Mouse (Mus musculus) heart, embryonic 12.5 days (tissue): Measurements from ENCODE around the gene Txnrd1. TPM values are rescaled to one million over a fixed set of nuclear protein-coding genes. Genes with fewer than 3 reads are reported as not detected.
A peak's percentile ranks its signal among the peaks of the same experiment; 100 is the strongest.

ENCODE experiments used
- ATAC-seq: fragments of 200-750 bp; cut with Nextera tagmentation; 2 replicates; pipeline ENCODE4 v1.8.0; 2017; ENCODE audit warnings: moderate TSS enrichment, moderate library complexity; ENCODE audit not compliant: insufficient number of reproducible peaks, low FRiP score
- H3K27ac ChIP-seq: fragments of 300-500 bp; sonication (generic); 2 replicates; pipeline ENCODE4 v1.5.1; 2016; ENCODE audit warnings: mild to moderate bottlenecking, moderate library complexity; ENCODE audit not compliant: poor library complexity, severe bottlenecking
- H3K27me3 ChIP-seq: fragments of 300-500 bp; sonication (generic); replicated peaks from 2 replicates; pipeline ENCODE4 v1.6.1; 2016; ENCODE audit warnings: mild to moderate bottlenecking, moderate library complexity
- H3K36me3 ChIP-seq: fragments of 300-500 bp; sonication (generic); 2 replicates; pipeline ENCODE4 v1.6.1; 2016; ENCODE audit warnings: mild to moderate bottlenecking, moderate library complexity
- H3K4me1 ChIP-seq: fragments of 300-500 bp; sonication (generic); replicated peaks from 2 replicates; pipeline ENCODE4 v1.6.1; 2016; ENCODE audit warnings: mild to moderate bottlenecking
- H3K4me2 ChIP-seq: fragments of 300-500 bp; sonication (generic); 2 replicates; pipeline ENCODE4 v1.6.1; 2016; ENCODE audit warnings: mild to moderate bottlenecking, moderate library complexity
- H3K4me3 ChIP-seq: fragments of 300-500 bp; sonication (generic); 2 replicates; pipeline ENCODE4 v1.5.1; 2016; ENCODE audit warnings: mild to moderate bottlenecking
- H3K9ac ChIP-seq: fragments of 300-500 bp; sonication (generic); 2 replicates; pipeline ENCODE4 v1.6.1; 2016; ENCODE audit warnings: mild to moderate bottlenecking, moderate library complexity
- H3K9me3 ChIP-seq: fragments of 300-500 bp; sonication (generic); replicated peaks from 2 replicates; pipeline ENCODE4 v1.6.1; 2016; ENCODE audit warnings: mild to moderate bottlenecking, moderate library complexity
- WGBS: fragments of 180-500 bp; shearing (Covaris S2); methylation state at CpG from one replicate; pipeline ENCODE4 v1.1.7; 2016; 5-methylcytosine and 5-hydroxymethylcytosine counted together
- polyA plus RNA-seq: library from polyadenylated mRNA; unstranded; fragments of >200 nt; fragmentation: Nextera tagmentation; extraction: Ambion mirVana; gene quantifications from 2 replicates; pipeline ENCODE4 v1.2.1, GENCODE M21; 2016

The Txnrd1 gene
- polyA plus RNA-seq, 1 experiment from 2014 or later: 90.9 TPM

- no peak within 1 kb of the TSS for H3K27ac ChIP-seq
- H3K36me3 ChIP-seq: peaks cover 59% of the 10 kb centered on the region
- H3K4me3 ChIP-seq: no peak within 1 kb of the TSS
- whole genome bisulfite sequencing: 73% methylated on average over 9 of the region's 9 CpGs
- no peak for ATAC-seq
- no peak within 1 kb of the TSS for H3K4me2 ChIP-seq
- no peaks in the 10 kb centered on the region for H3K27me3 ChIP-seq
- H3K9me3 ChIP-seq: no peaks in the 10 kb centered on the region
- no peak within 1 kb of the TSS for H3K9ac ChIP-seq
- H3K4me1 ChIP-seq: peaks cover 39% of the 10 kb centered on the region
Observed at GRCm38 (mm10) chr10:82866356-82866755, 32.6 kb downstream of the Txnrd1 start, which contains the start of gene Eid3. Eid3 (plus strand) TSS chr10:82866626.

DNA sequence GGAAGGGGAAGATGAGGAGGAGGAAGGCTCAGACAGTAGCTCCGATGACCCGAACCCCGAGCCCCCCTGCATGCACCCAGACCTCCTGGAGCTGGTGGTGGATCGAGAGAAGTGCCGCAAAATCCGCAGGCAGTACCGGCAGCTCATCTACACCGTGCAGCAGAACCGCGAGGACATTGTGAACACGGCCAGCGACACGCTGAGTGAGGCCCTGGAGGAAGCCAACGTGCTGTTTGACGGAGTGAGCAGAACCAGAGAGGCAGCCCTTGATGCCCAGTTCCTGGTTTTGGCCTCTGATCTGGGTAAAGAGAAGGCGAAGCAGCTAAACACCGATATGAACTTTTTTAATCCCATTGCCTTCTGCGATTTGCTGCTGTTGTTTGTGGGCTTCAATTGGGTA is 33.1 kb downstream of the Txnrd1 start:
- H3K9ac ChIP-seq: no peak overlapping the region
- no peaks in the 10 kb centered on the region for H3K27me3 ChIP-seq
- no peak overlapping the region for H3K27ac ChIP-seq
- peaks cover 38% of the 10 kb centered on the region for H3K4me1 ChIP-seq
- no peak overlapping the region for H3K4me3 ChIP-seq
- no peaks in the 10 kb centered on the region for H3K9me3 ChIP-seq
- H3K36me3 ChIP-seq: peaks cover 59% of the 10 kb centered on the region
- WGBS: 91% methylated on average over 18 of the region's 18 CpGs
- no peak for ATAC-seq
- no peak overlapping the region for H3K4me2 ChIP-seq

DNA sequence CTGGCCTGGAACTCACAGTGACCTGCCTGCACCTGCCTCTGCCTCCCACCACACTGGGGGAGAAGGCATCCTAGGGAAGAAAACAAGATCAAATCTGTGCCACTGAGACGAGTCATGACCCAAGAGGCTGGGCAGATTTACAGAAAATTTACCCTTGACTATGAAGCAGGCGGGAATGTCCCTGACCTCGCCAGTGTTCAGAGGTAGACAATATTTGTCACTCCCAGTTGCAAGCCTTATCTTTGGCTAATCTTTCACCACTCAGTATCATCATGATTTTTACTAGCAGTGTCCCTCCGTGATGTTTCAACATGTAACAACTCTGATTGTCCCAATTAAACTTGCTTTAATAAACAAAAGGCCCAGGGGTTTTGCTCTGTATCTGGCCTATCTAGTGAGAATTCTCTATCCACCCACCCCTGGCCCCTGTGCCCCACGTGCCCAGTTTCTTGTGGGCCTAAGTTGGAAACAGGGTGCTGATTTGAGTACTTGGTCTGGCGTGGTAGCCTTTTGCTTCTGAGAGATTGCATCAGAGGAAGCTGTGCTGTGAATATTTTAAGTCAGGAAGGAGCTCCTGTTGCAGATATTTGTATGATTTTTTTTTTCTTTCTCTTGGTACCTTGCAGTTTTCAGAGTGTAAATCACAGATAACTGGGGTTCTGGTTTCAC is 34.8 kb downstream of the Txnrd1 start:
- Histone ChIP-seq H3K27me3 (no peaks in the 10 kb centered on the region), H3K4me1 (peaks cover 37% of the 10 kb centered on the region), H3K9ac (no peak overlapping the region), H3K36me3 (peaks cover 54% of the 10 kb centered on the region), H3K4me3 (no peak overlapping the region), H3K4me2 (no peak overlapping the region), H3K27ac (no peak overlapping the region), H3K9me3 (no peaks in the 10 kb centered on the region)
- no peak for ATAC-seq
- WGBS: 78% methylated on average over 6 of the region's 6 CpGs

DNA sequence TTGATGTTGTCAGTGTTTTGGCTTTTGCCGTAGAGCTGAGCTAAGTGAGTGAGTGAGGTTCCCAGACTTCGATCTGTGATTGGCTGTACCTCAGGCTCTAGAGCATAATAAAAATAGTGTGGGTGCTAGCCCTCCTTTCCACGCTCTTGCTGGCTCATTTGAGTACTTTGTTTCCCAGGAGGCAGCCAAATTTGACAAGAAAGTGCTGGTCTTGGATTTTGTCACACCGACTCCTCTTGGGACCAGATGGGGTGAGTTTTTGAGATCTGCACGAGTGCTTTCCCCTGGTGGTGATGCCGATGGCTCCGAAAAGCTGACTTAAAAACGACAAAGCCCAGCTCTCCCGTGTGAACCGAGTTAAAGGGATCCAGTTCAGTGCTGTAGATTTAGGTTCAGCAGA is 41.7 kb downstream of the Txnrd1 start:
- Histone ChIP-seq H3K36me3 (peaks cover 67% of the 10 kb centered on the region), H3K4me3 (no peak overlapping the region), H3K4me1 (peaks cover 28% of the 10 kb centered on the region), H3K4me2 (no peak overlapping the region), H3K9ac (no peak overlapping the region), H3K9me3 (no peaks in the 10 kb centered on the region), H3K27ac (no peak overlapping the region), H3K27me3 (no peaks in the 10 kb centered on the region)
- WGBS: 87% methylated on average over 10 of the region's 10 CpGs
- no peak for ATAC-seq

DNA sequence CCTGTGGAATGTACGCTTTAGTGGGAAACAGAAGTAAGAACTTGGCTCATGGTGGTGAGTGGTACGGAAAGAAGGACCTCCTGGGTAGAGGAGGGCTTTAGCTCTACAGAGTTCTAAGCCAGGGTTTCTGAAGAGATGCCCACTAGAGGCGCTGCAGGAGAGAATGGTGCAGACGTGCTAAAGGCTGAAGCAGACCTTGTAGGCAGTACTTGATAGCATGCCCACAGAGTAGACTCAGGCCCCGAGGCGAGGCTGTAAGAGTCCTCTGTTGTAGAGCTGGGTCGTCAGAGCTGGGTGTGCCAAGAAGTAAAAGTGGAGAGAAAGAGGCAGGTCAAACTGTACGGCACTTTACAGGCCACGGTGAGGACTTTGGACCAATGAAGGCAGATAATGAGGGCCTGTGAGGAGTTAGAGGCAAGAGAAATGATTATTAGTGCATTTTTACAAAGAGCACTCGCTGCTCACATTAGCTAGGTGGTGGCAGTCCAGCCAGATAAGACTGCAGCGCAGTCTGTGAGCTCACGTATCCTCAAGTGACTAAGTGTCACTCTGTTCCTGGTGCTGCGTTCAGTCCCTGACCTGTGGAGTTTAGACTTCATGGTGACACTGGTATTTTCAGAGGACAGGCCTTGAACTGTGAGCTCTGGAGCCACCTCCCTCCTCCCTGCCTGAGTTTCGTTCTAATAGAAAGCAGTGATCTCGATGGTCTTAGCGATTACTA is 42.5 kb downstream of the Txnrd1 start:
- H3K27me3 ChIP-seq: no peaks in the 10 kb centered on the region
- no peak overlapping the region for H3K4me2 ChIP-seq
- H3K9me3 ChIP-seq: no peaks in the 10 kb centered on the region
- no peak overlapping the region for H3K9ac ChIP-seq
- peaks cover 26% of the 10 kb centered on the region for H3K4me1 ChIP-seq
- no peak overlapping the region for H3K4me3 ChIP-seq
- ATAC-seq: no peak
- 68% methylated on average over 16 of the region's 16 CpGs for WGBS
- peak overlapping the region; percentile 23; the same call in 1 of the 2 replicates for H3K27ac ChIP-seq
- H3K36me3 ChIP-seq: peaks cover 70% of the 10 kb centered on the region

DNA sequence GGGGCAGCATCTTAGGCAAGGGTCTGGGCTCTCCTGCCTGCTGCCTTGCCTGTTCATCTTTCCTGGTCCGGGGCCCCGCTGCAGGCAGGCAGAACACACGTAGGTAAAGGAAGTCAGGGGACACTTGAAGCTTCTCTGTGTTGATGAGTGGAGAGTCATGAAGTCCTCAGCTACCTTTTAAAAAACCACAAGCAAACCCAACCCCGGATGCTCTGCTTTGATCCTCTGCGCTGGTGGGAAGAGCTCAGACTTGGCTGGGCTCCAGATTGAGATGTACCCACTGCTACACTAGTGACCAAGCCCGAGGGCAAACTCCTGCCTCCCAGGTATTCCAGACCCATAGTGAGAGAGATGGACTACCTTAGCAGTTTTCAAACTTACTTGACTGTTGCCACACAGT is 53.6 kb downstream of the Txnrd1 start:
- no peaks in the 10 kb centered on the region for H3K9me3 ChIP-seq
- H3K27ac ChIP-seq: no peak overlapping the region
- ATAC-seq: no peak
- no peak overlapping the region for H3K4me2 ChIP-seq
- H3K27me3 ChIP-seq: no peaks in the 10 kb centered on the region
- H3K4me3 ChIP-seq: no peak overlapping the region
- peaks cover 84% of the 10 kb centered on the region for H3K36me3 ChIP-seq
- whole genome bisulfite sequencing: 94% methylated on average over 6 of the region's 6 CpGs
- H3K9ac ChIP-seq: no peak overlapping the region
- peaks cover 27% of the 10 kb centered on the region for H3K4me1 ChIP-seq

GRCm38 (mm10) chr10:82888576-82888975 is 54.8 kb downstream of the Txnrd1 start:
- Histone ChIP-seq H3K9me3 (no peaks in the 10 kb centered on the region), H3K4me3 (no peak overlapping the region), H3K4me2 (no peak overlapping the region), H3K36me3 (peaks cover 83% of the 10 kb centered on the region), H3K4me1 (peaks cover 34% of the 10 kb centered on the region), H3K27ac (peak overlapping the region; percentile 76), H3K27me3 (no peaks in the 10 kb centered on the region), H3K9ac (no peak overlapping the region)
- no peak for ATAC-seq
- WGBS: 67% methylated on average over 8 of the region's 8 CpGs

DNA sequence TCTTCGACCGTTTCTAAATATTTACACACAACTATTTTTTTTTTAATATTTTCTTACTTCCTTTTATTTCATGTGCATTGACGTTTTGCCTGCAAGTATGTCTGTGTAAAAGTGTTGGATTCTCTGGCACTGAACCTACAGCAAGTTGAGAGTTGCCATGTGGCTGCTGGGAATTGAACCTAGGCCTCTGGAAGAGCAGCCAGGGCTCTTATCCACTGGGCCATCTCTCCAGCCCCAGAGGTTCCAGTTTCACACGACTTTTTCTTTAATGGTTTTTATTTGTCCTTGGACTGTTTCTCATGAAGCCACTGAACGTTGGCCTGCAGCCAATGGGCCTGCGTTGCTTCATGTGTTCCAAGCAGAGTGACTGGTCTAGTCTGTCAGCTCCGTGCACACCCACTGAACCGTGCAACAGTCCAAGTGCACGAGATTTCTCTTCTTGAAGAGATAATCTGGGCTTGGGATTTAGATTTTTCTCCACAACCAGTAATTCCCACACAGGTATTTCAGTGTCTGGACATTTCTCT is 55.8 kb downstream of the Txnrd1 start:
- Histone ChIP-seq H3K9ac (no peak overlapping the region), H3K27ac (peak overlapping the region; percentile 76), H3K27me3 (no peaks in the 10 kb centered on the region), H3K4me2 (no peak overlapping the region), H3K4me1 (peaks cover 38% of the 10 kb centered on the region), H3K4me3 (no peak overlapping the region), H3K36me3 (peaks cover 79% of the 10 kb centered on the region), H3K9me3 (no peaks in the 10 kb centered on the region)
- 46% methylated on average over 9 of the region's 9 CpGs for WGBS
- ATAC-seq: peak; percentile 82

- Histone ChIP-seq H3K4me1 (peaks cover 47% of the 10 kb centered on the region), H3K36me3 (peaks cover 80% of the 10 kb centered on the region), H3K4me3 (no peak overlapping the region), H3K4me2 (no peak overlapping the region), H3K9me3 (no peaks in the 10 kb centered on the region), H3K9ac (no peak overlapping the region), H3K27me3 (no peaks in the 10 kb centered on the region), H3K27ac (no peak overlapping the region)
- ATAC-seq: no peak
- WGBS: 68% methylated on average over 2 of the region's 2 CpGs
Observed at GRCm38 (mm10) chr10:82890936-82891335, 57.2 kb downstream of the Txnrd1 start.

DNA sequence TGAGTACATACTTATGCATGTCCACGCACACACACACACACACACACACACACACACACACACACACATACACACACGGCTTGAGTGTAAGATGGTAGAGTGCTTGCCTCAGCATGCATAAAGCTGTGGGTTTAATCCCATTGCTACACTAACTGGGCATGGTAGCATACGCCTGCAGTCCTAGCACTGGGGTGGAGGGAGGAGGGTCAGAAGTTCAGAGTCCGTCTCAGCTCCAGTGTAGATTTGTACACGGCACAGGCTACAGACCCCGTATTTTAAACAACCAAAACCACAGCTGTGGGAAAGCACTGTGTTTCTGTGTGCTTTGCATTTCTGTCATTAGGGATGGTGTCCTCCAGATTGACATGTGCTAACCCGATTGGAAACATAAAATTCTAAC is 57.7 kb downstream of the Txnrd1 start:
- Histone ChIP-seq H3K27ac (no peak overlapping the region), H3K4me3 (no peak overlapping the region), H3K4me2 (no peak overlapping the region), H3K9ac (no peak overlapping the region), H3K27me3 (no peaks in the 10 kb centered on the region), H3K36me3 (peaks cover 80% of the 10 kb centered on the region), H3K4me1 (peaks cover 47% of the 10 kb centered on the region), H3K9me3 (no peaks in the 10 kb centered on the region)
- ATAC-seq: no peak
- 77% methylated on average over 7 of the region's 7 CpGs for WGBS

GRCm38 (mm10) chr10:82892442-82893055 is 58.8 kb downstream of the Txnrd1 start:
- Histone ChIP-seq H3K4me1 (peaks cover 47% of the 10 kb centered on the region), H3K27me3 (no peaks in the 10 kb centered on the region), H3K4me2 (no peak overlapping the region), H3K9ac (no peak overlapping the region; the same call in 1 of the 2 replicates), H3K27ac (no peak overlapping the region), H3K4me3 (no peak overlapping the region), H3K9me3 (no peaks in the 10 kb centered on the region), H3K36me3 (peaks cover 80% of the 10 kb centered on the region)
- ATAC-seq: no peak
- 83% methylated on average over 9 of the region's 9 CpGs for WGBS
